Mouse (Mus musculus) intestine, postnatal 0 days (tissue): ENCODE data around the gene Dtx3. TPM values are rescaled to one million over a fixed set of nuclear protein-coding genes. Genes with fewer than 3 reads are reported as not detected.
"Not testable (repeated sequence)": the region's sequence is repeated elsewhere in the genome, so short reads cannot be mapped to it uniquely, and the experiment has no call there.

ENCODE experiments used
- ATAC-seq: fragments of 200-750 bp; cut with Nextera tagmentation; 2 replicates; pipeline ENCODE4 v1.8.0; 2017; ENCODE audit warnings: mild to moderate bottlenecking, moderate TSS enrichment, moderate library complexity
- H3K27ac ChIP-seq: fragments of 300-500 bp; sonication (generic); 2 replicates; pipeline ENCODE4 v1.5.1; 2014; ENCODE audit warnings: mild to moderate bottlenecking, low read depth, low read length, moderate library complexity
- H3K27me3 ChIP-seq: fragments of 300-500 bp; sonication (generic); replicated peaks from 2 replicates; pipeline ENCODE4 v1.6.1; 2014; ENCODE audit warnings: low read length, mixed read lengths; ENCODE audit not compliant: control insufficient read depth, insufficient read depth
- H3K36me3 ChIP-seq: fragments of 300-500 bp; sonication (generic); 2 replicates; pipeline ENCODE4 v1.6.1; 2014; ENCODE audit warnings: mild to moderate bottlenecking, moderate library complexity; ENCODE audit not compliant: control insufficient read depth, insufficient read depth
- H3K4me1 ChIP-seq: fragments of 300-500 bp; sonication (generic); replicated peaks from 2 replicates; pipeline ENCODE4 v1.6.1; 2014; ENCODE audit warnings: antibody characterized with exemption, low read length, mixed read lengths; ENCODE audit not compliant: control insufficient read depth, insufficient read depth
- H3K4me2 ChIP-seq: fragments of 300-500 bp; sonication (generic); replicated peaks from 2 replicates; pipeline ENCODE4 v1.6.1; 2014; ENCODE audit warnings: low read depth, mild to moderate bottlenecking, moderate library complexity
- H3K4me3 ChIP-seq: fragments of 300-500 bp; sonication (generic); 2 replicates; pipeline ENCODE4 v1.5.1; 2014; ENCODE audit warnings: low read depth, low read length
- H3K9ac ChIP-seq: fragments of 300-500 bp; sonication (generic); 2 replicates; pipeline ENCODE4 v1.6.1; 2014; ENCODE audit warnings: mild to moderate bottlenecking, low read depth, low read length
- H3K9me3 ChIP-seq: fragments of 300-500 bp; sonication (generic); 2 replicates; pipeline ENCODE4 v1.6.1; 2016; ENCODE audit warnings: mixed run types; ENCODE audit not compliant: control insufficient read depth
- CTCF ChIP-seq: sonication (generic); IDR thresholded peaks from 2 replicates; pipeline ENCODE4 v1.5.1; 2016; ENCODE audit warnings: low read depth, mild to moderate bottlenecking, control low read depth, antibody characterized with exemption, moderate library complexity
- WGBS: fragments of 180-500 bp; shearing (Covaris S2); extraction: QIAGEN DNeasy Blood & Tissue Kit; methylation state at CpG from one replicate; pipeline ENCODE4 v1.1.7; 2014; 5-methylcytosine and 5-hydroxymethylcytosine counted together
- polyA plus RNA-seq: library from polyadenylated mRNA; unstranded; fragments of >200 nt; fragmentation: Nextera tagmentation; extraction: Ambion mirVana; gene quantifications from 2 replicates; pipeline ENCODE4 v1.2.1, GENCODE M21; 2015

Dtx3 gene
- polyA plus RNA-seq, 1 experiment from 2014 or later, result 22.2 TPM

DNA sequence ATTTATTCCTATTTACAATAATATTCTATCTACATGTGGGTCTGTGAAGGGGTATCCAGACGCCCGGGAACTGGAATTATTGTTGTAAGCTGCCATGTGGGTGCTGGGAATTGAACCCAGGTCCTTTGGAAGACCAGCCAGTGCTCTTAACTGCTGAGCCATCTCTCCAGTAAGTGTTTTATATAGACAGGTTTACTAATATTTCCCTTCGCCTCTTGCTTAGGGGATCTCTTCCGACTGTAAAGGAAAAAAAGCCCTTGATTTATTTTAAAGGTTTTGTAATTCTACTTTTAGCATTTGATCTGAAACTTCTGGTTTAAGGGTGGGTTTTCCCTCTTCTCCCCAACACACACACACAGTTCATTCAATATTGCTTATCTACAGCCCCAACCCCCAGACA lies 31.3 kb downstream of the Dtx3 start:
- no peak overlapping the region for H3K27ac ChIP-seq
- H3K27me3 ChIP-seq, result peaks cover 16% of the 10 kb centered on the region; the same call in 1 of the 2 replicates
- ATAC-seq, result no peak
- TF ChIP-seq CTCF, result no peak
- no peaks in the 10 kb centered on the region for H3K9me3 ChIP-seq
- 91% methylated on average over 4 of the region's 4 CpGs for WGBS
- no peak overlapping the region for H3K9ac ChIP-seq
- peak overlapping the region; percentile 98; the same call in 1 of the 2 replicates for H3K4me2 ChIP-seq
- no peaks in the 10 kb centered on the region for H3K36me3 ChIP-seq
- no peaks in the 10 kb centered on the region; the same call in 1 of the 2 replicates for H3K4me1 ChIP-seq
- H3K4me3 ChIP-seq, result no peak overlapping the region

DNA sequence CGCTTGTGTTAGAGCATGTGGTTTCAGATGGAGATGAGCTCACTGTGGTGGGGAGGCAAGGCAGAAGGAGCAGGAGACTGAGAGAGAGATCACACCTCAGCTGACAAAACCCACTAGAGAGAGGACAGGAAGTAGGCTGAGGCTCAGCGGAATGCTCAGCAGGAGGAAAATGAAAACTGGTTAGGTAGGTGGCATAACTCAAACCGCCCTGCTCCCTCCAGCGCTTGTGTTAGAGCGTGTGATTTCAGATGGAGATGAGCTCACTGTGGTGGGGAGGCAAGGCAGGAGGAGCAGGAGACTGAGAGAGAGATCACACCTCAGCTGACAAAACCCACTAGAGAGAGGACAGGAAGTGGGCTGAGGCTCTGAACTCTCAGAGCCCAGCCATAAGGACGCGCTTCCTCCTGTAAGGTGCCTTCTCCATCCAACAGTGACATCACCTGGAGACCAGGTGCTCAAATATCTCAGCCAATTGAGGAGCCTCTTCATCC lies 32.7 kb downstream of the Dtx3 start:
- not testable (repeated sequence) for ATAC-seq, H3K4me1 ChIP-seq, H3K9me3 ChIP-seq, H3K27ac ChIP-seq, H3K4me2 ChIP-seq, H3K36me3 ChIP-seq, H3K9ac ChIP-seq, H3K4me3 ChIP-seq
- H3K27me3 ChIP-seq, result peaks cover 16% of the 10 kb centered on the region; the same call in 1 of the 2 replicates
- WGBS, result 49% methylated on average over 7 of the region's 7 CpGs

DNA sequence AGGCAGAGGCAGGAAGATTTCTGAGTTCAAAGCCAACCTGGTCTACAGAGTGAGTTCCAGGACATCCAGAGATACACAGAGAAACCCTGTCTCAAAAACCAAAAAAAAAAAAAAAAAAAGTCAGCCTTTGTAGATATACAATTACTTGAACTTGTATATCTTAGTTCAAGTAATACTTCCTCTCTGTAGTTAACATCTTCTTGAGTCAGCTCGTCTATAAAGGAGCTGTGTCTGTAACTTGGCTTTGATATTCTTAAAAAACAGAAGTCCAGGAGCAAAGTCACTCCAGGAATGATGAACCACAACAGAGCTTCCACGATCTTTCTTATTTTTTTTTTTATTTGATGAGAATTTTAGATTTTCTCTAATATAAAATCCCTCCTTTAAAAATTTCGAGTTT lies 34.8 kb downstream of the Dtx3 start:
- Histone ChIP-seq H3K36me3 (no peaks in the 10 kb centered on the region), H3K27me3 (peaks cover 5% of the 10 kb centered on the region; the same call in 1 of the 2 replicates), H3K27ac (no peak overlapping the region), H3K9me3 (no peaks in the 10 kb centered on the region), H3K4me3 (no peak overlapping the region), H3K9ac (no peak overlapping the region), H3K4me1 (no peaks in the 10 kb centered on the region; the same call in 1 of the 2 replicates), H3K4me2 (no peak overlapping the region)
- 72% methylated on average over 3 of the region's 3 CpGs for WGBS
- TF ChIP-seq CTCF, result no peak
- no peak for ATAC-seq

DNA sequence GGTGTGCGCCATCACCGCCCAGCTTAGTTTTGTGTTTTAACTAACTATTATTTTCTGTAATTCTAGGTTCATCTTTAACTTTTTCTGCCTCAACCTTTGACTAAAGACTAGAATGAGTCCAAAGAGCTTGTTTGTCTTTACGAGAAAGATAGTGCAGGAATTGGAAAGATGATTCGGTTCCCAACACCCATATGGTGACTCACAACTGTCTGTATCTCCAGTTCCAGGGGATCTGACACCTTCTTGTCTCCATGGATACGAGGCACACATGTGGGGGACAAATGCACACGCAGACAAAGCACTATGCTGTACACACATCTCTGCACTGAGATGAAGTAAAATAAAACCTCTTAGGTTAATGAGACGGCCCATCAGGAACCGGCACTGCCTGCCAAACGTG lies 35.4 kb downstream of the Dtx3 start:
- Histone ChIP-seq H3K4me3 (no peak overlapping the region), H3K9ac (no peak overlapping the region), H3K4me1 (no peaks in the 10 kb centered on the region), H3K27ac (no peak overlapping the region), H3K27me3 (no peaks in the 10 kb centered on the region), H3K9me3 (no peaks in the 10 kb centered on the region), H3K4me2 (no peak overlapping the region), H3K36me3 (no peaks in the 10 kb centered on the region)
- WGBS, result 60% methylated on average over 9 of the region's 9 CpGs
- no peak for ATAC-seq
- no peak for TF ChIP-seq CTCF

DNA sequence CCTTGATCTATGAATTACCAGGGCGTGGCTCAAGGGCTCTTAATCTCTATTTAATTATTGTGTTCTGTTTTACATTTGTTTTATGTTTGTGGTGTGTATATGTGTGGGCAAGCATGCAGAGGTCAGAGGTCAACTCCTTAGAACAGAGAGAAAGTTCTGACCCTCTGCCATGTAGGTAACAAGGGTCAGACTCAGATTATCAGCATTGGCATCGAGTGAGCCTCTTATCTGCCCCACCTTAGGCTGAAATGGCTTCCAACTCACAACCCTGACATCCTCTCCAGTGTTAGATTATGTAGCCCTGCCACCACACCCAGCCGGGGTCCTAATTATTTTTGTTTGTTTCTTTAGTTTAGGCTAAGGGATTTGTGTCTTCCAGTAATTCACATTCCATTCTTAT lies 37.1 kb downstream of the Dtx3 start:
- TF ChIP-seq CTCF, result no peak
- Histone ChIP-seq H3K27ac (no peak overlapping the region), H3K36me3 (no peaks in the 10 kb centered on the region), H3K4me1 (no peaks in the 10 kb centered on the region), H3K9me3 (no peaks in the 10 kb centered on the region), H3K27me3 (no peaks in the 10 kb centered on the region), H3K4me3 (no peak overlapping the region), H3K9ac (no peak overlapping the region), H3K4me2 (no peak overlapping the region)
- ATAC-seq, result peak; percentile 2; the same call in 1 of the 2 replicates
- 31% methylated on average over 3 of the region's 3 CpGs for WGBS

DNA sequence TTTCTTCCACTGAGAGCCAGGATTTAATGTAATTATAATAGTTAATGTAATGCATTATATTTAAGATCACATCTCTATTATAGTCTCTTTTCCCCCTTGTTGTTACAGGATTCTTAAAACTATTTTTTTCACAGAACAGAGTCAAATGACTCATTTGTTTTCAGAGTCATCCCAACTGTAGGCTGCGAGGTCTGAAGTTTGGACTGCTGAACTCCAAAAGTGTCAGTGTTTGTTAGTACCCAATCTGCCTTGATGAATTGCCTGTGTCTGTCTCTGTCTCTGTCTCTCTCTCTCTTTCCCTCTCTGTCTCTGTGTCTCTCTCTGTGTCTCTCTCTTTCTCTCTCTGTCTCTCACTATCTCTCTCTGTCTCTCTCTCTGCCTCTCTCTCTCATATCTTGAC lies 39.0 kb downstream of the Dtx3 start:
- Histone ChIP-seq H3K9me3 (no peaks in the 10 kb centered on the region), H3K27me3 (no peaks in the 10 kb centered on the region), H3K4me2 (no peak overlapping the region), H3K36me3 (no peaks in the 10 kb centered on the region), H3K27ac (no peak overlapping the region), H3K4me1 (no peaks in the 10 kb centered on the region), H3K4me3 (no peak overlapping the region), H3K9ac (no peak overlapping the region)
- ATAC-seq, result no peak
- no peak for TF ChIP-seq CTCF
- 53% methylated on average over 1 of the region's 1 CpGs for WGBS

DNA sequence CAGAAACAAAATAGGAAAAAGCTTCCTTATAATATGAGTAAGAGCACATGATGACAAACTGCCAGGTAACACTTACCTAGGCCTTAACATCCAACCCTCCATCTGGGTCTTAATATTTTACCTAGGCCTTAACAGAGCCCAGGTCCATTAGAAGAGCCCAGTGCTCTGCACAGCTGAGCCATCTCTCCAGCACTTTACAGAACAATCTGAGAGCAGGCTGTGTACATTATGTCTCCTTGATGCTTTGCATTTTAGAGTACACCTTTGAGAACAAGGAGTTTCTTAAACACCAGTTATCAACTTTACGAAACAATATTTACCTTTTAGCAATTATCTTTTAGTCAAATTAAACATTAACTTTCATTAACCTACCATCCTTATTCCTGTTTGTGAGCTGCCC lies 39.4 kb downstream of the Dtx3 start:
- no peak overlapping the region for H3K27ac ChIP-seq
- no peaks in the 10 kb centered on the region for H3K4me1 ChIP-seq
- no peak overlapping the region for H3K4me2 ChIP-seq
- ATAC-seq, result 0 out of 2 replicates have a peak, but pooled peaks have one; percentile 20
- no peak for TF ChIP-seq CTCF
- H3K27me3 ChIP-seq, result no peaks in the 10 kb centered on the region
- 39% methylated on average over 1 of the region's 1 CpGs for WGBS
- H3K9ac ChIP-seq, result no peak overlapping the region
- no peaks in the 10 kb centered on the region for H3K9me3 ChIP-seq
- no peaks in the 10 kb centered on the region for H3K36me3 ChIP-seq
- no peak overlapping the region for H3K4me3 ChIP-seq
